In the genomic region with DNA sequence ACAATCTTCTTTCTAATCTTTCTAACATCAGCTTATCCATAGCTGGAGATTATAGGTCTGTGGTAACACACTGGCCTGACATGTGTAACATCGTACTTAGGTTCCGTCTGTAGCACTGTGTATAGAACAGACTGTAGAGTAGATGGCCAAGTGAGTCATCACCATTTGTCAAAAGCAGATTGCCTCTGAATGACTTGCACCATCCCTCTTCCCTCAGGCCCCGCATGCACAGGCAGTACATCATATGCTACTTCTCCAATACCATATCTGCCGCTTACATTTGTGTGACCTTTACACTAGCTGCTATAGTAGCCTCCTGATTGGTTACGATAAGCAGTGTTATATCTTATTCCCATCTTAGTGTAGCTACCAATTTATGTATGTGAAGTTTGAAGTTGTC, we compare ENCODE assay signal across 27 mouse cellular contexts. TPM values are rescaled to one million over a fixed set of nuclear protein-coding genes. Genes with fewer than 3 reads are reported as not detected.
A peak's percentile ranks its signal among the peaks of the same experiment; 100 is the strongest.
DNase-seq lines count a peak whose midpoint lies in the region.
"Had no signal": no experiment of that assay in that cellular context is flagged by ENCODE, and none has a peak within 500 bp of the region (broad histone marks: within the 10 kb centered on the region; RNA-seq: fewer than 3 reads in every experiment).

No protein-coding gene starts in this region.

- H3K4me3 ChIP-seq in midbrain, embryonic 10.5 days: no peak overlapping the region
- H3K4me3 ChIP-seq: embryonic facial prominence, embryonic 13.5 days; hindbrain, embryonic 13.5 days; limb, embryonic 10.5 days; limb, embryonic 15.5 days; liver, embryonic 13.5 days; neural tube, embryonic 12.5 days had no signal

- peaks cover 3% of the 10 kb centered on the region; the same call in 1 of the 2 replicates for H3K4me1 ChIP-seq in midbrain, embryonic 10.5 days
- H3K4me1 ChIP-seq: embryonic facial prominence, embryonic 13.5 days; limb, embryonic 10.5 days; limb, embryonic 15.5 days; liver, embryonic 13.5 days; neural tube, embryonic 12.5 days had no signal

- H3K27ac ChIP-seq in midbrain, embryonic 10.5 days (replicated peaks): no peak overlapping the region
- H3K27ac ChIP-seq: embryonic facial prominence, embryonic 13.5 days; hindbrain, embryonic 13.5 days; limb, embryonic 10.5 days; limb, embryonic 15.5 days; liver, embryonic 13.5 days; macrophage; neural tube, embryonic 12.5 days; stomach, postnatal 0 days had no signal

- no peaks in the 10 kb centered on the region for H3K36me3 ChIP-seq in midbrain, embryonic 10.5 days
- H3K36me3 ChIP-seq: embryonic facial prominence, embryonic 13.5 days; hindbrain, embryonic 13.5 days; limb, embryonic 10.5 days; limb, embryonic 15.5 days; liver, embryonic 13.5 days; neural tube, embryonic 12.5 days had no signal

- H3K27me3 ChIP-seq in midbrain, embryonic 10.5 days (ENCODE audit: low read depth, poor library complexity, severe bottlenecking): no peaks in the 10 kb centered on the region
- H3K27me3 ChIP-seq: embryonic facial prominence, embryonic 13.5 days; hindbrain, embryonic 13.5 days; limb, embryonic 15.5 days; liver, embryonic 13.5 days; neural tube, embryonic 12.5 days had no signal

- no peaks in the 10 kb centered on the region for H3K9me3 ChIP-seq in midbrain, embryonic 10.5 days (replicated peaks)
- H3K9me3 ChIP-seq: embryonic facial prominence, embryonic 13.5 days; hindbrain, embryonic 13.5 days; limb, embryonic 10.5 days; limb, embryonic 15.5 days; liver, embryonic 13.5 days; neural tube, embryonic 12.5 days had no signal

- DNase-seq in adrenal gland, adult 2 months: peak; percentile 6
- DNase-seq in adrenal gland, postnatal 4 days (ENCODE audit: low spot score in 2 of 2): no peak
- DNase-seq in layer of hippocampus, adult 18-20 months (ENCODE audit: low spot score in 2 of 2): peak; percentile 46 to 67
- DNase-seq in layer of hippocampus, postnatal 36 days: no peak
- peak; percentile 29 for DNase-seq in brain, adult 2 months (ENCODE audit: low read depth, low spot score)
- DNase-seq in layer of hippocampus, adult 9-11 months: peak; percentile 38
- DNase-seq in neural tube, embryonic 10.5 days (ENCODE audit: extremely low spot score, low spot score): no peak
- no peak for DNase-seq in midbrain, embryonic 10.5 days (ENCODE audit: low spot score)
- DNase-seq: cerebellum, adult 8-10 months; cerebellum, postnatal 36 days; gastrocnemius, postnatal 10 days; heart, adult 18-20 months; heart, postnatal 4 days; kidney, adult 9 months; kidney, postnatal 10 days; liver, embryonic 13.5 days; lung, adult 2 months; right cerebral cortex, postnatal 4 days; thymus, adult 18-20 months; thymus, postnatal 25 days had no signal

- 95% methylated on average over 5 of the region's 5 CpGs for WGBS in midbrain, embryonic 10.5 days

RNA-seq across cellular contexts. Expression of gene Yars2, which starts 41.9 kb away (rescaled TPM):
- total RNA-seq in adrenal gland, adult 2 months (2021): 10 to 100 TPM; 33.1 to 37.7 TPM
- 69.5 and 88.0 TPM in 2 replicates for polyA plus RNA-seq in adrenal gland, adult 2 months (2012; rRNA removed)
- 10 to 100 TPM; 27.0 to 29.7 TPM for total RNA-seq in adrenal gland, postnatal 4 days (2021)
- 10 to 100 TPM; 22.3 to 23.4 TPM for total RNA-seq in layer of hippocampus, adult 18-20 months (2021)
- 10 to 100 TPM; 21.7 to 25.1 TPM for total RNA-seq in layer of hippocampus, postnatal 36 days (2021)
- 41.1 and 46.1 TPM in 2 replicates for polyA plus RNA-seq in midbrain, embryonic 10.5 days (2016; fragmentation: Nextera tagmentation; extraction: Ambion mirVana)

RNA-seq across cellular contexts. Expression of gene Pkp2, which starts 47.8 kb away (rescaled TPM):
- 1 to 10 TPM; 3.0 to 4.1 TPM for total RNA-seq in adrenal gland, adult 2 months (2021)
- 3.6 and 5.7 TPM in 2 replicates for polyA plus RNA-seq in adrenal gland, adult 2 months (2012; rRNA removed)
- 1 to 10 TPM; 3.6 to 4.1 TPM for total RNA-seq in adrenal gland, postnatal 4 days (2021)
- total RNA-seq in layer of hippocampus, adult 18-20 months (2021): 10 to 100 TPM; 48.1 to 54.2 TPM
- 10 to 100 TPM; 47.4 to 57.3 TPM for total RNA-seq in layer of hippocampus, postnatal 36 days (2021)
- 5.4 and 7.3 TPM in 2 replicates for polyA plus RNA-seq in midbrain, embryonic 10.5 days (2016; fragmentation: Nextera tagmentation; extraction: Ambion mirVana)

Comparison
In these comparisons a context has a peak if more than half of its experiments do, and no peak if none do; other contexts are left out.
1. DNase-seq: peak in adrenal gland, adult 2 months (single experiment), layer of hippocampus, adult 18-20 months (2 of 2), brain, adult 2 months (single experiment) and layer of hippocampus, adult 9-11 months (single experiment); none in adrenal gland, postnatal 4 days (0 of 2), layer of hippocampus, postnatal 36 days (0 of 2), neural tube, embryonic 10.5 days (single experiment) and midbrain, embryonic 10.5 days (single experiment).
2. RNA of gene Pkp2, which starts 47.8 kb away (total RNA-seq): 47.4 to 57.3 TPM in layer of hippocampus, postnatal 36 days and 48.1 to 54.2 TPM in layer of hippocampus, adult 18-20 months; 3.0 to 4.1 TPM in adrenal gland, adult 2 months and 3.6 to 4.1 TPM in adrenal gland, postnatal 4 days; every median in the first group is over 4 times any median in the second.